Mouse (Mus musculus) olfactory bulb, adult 2 months (tissue): ENCODE results near the gene Amigo1.

Source experiments
- CTCF ChIP-seq: fragments of 200-500 bp; IDR thresholded peaks from 2 replicates; pipeline ENCODE4 v1.5.1; 2012; ENCODE audit warnings: low read depth, mild to moderate bottlenecking, low read length, moderate library complexity; ENCODE audit not compliant: insufficient read depth
- POLR2A ChIP-seq: fragments of 200-500 bp; IDR thresholded peaks from 2 replicates; pipeline ENCODE4 v1.6.1; 2012; ENCODE audit warnings: mild to moderate bottlenecking, low read depth, low read length, moderate library complexity; ENCODE audit not compliant: insufficient read depth

- no peak for TF ChIP-seq POLR2A
- TF ChIP-seq CTCF: no peak
These were observed 1.4 kb upstream of the Amigo1 start for GRCm38 (mm10) chr3:108184742-108185141.
